Mouse (Mus musculus) C2C12 (cell line): Measurements from ENCODE around the gene Slc38a9.

ENCODE experiments used
- CEBPB ChIP-seq: IDR thresholded peaks from one replicate; pipeline ENCODE4 v1.6.1; 2011; ENCODE audit warnings: low read depth, mild to moderate bottlenecking, control low read depth, moderate library complexity
- CTCF ChIP-seq: IDR thresholded peaks from one replicate; pipeline ENCODE4 v1.5.1; 2011; ENCODE audit not compliant: control insufficient read depth, insufficient read depth, insufficient read length
- MAX ChIP-seq: IDR thresholded peaks from one replicate; pipeline ENCODE4 v1.6.1; 2011; ENCODE audit warnings: mild to moderate bottlenecking, control low read depth
- USF1 ChIP-seq: IDR thresholded peaks from one replicate; pipeline ENCODE4 v1.6.1; 2011; ENCODE audit warnings: low read depth, mild to moderate bottlenecking, control low read depth, moderate library complexity

DNA sequence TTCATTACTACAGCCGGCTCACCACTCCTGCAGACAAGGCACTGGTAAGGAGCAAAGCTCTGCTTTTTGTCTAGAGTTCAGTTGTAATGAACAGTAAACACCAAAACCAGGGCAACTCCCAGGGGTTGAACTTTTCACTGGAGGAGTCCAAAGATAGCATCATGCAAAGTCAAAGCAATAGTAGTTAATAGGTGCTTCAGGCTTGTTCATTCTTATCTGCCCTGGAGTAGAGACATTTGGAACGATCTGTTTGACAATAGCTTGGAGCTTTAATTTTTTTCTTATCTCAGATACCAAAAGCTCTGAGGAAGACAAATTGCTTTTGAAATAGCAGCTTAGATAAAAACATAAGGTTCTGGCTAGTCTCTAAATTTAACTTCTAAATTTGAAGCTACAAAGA is 25.6 kb downstream of the Slc38a9 start:
- TF ChIP-seq CTCF (no peak), CEBPB (no peak), MAX (no peak), USF1 (no peak)
